Mouse (Mus musculus): ENCODE data around the gene Gpr176. TPM values are rescaled to one million over a fixed set of nuclear protein-coding genes. Genes with fewer than 3 reads are reported as not detected.

Gene Gpr176
- total and polyA plus RNA-seq, 3 experiments, result not detected

DNA sequence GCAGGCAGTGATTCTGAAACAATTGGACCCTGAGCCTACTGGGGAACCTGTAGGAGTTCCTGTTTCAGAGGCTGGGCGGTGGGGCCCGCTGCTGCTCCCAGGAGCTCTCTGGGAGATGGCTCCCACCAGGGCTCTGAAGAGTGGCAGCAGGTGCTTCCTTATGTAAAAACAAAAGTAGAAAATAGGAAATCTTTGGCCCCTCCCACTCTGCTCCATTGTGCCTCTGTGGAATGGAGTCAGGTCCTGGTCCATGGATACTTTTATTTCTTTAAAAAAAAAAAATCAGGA is 109.4 kb downstream of the Gpr176 start:
- Histone ChIP-seq H3K27ac (ENCODE audit: control insufficient read depth, low read depth, low read length) (no peak overlapping the region), H3K9me3 (replicated peaks; ENCODE audit: insufficient read depth, low read length) (no peaks in the 10 kb centered on the region), H3K36me3 (ENCODE audit: control insufficient read depth in 1 of 2, insufficient read depth in 2 of 2, low read length in 2 of 2) (no peaks in the 10 kb centered on the region), H3K79me2 (ENCODE audit: control insufficient read depth, insufficient read depth, low read length, poor library complexity) (no peaks in the 10 kb centered on the region), H3K4me3 (ENCODE audit: control insufficient read depth in 1 of 2, insufficient read depth in 1 of 2, low read depth in 2 of 2, low read length in 2 of 2) (no peak overlapping the region), H3K4me1 (ENCODE audit: control insufficient read depth in 1 of 2, insufficient read depth in 2 of 2, low read length in 2 of 2) (0 out of 4 replicates have a peak, but pooled peaks cover 0 to 5% of the 10 kb centered on the region in 2 experiments), H3K9ac (ENCODE audit: control insufficient read depth, low read depth, low read length, poor library complexity, severe bottlenecking) (no peak overlapping the region), H3K27me3 (ENCODE audit: control insufficient read depth in 1 of 2, insufficient read depth in 2 of 2, low read length in 2 of 2) (peaks cover 0 to 1% of the 10 kb centered on the region in 2 experiments; a peak in 1 of 4 replicates)
- no peak for DNase-seq (ENCODE audit: low read depth, low spot score)
- TF ChIP-seq ZC3H11A (IDR thresholded peaks at IDR 0.05; ENCODE audit: low read depth, low read length) (no peak), MAX (IDR thresholded peaks at IDR 0.05; ENCODE audit: low read length) (no peak), TAL1 (IDR thresholded peaks at IDR 0.05; ENCODE audit: low read length) (no peak), KAT2A (conservative IDR thresholded peaks at IDR 0.05; ENCODE audit: low read depth, low read length) (no peak), UBTF (IDR thresholded peaks at IDR 0.05; ENCODE audit: borderline replicate concordance, insufficient read depth, low read depth, low read length) (no peak), POLR2AphosphoS2 (IDR thresholded peaks at IDR 0.05; ENCODE audit: low read length) (no peak), HCFC1 (IDR thresholded peaks at IDR 0.05; ENCODE audit: low read depth, low read length) (no peak), E2F4 (IDR thresholded peaks at IDR 0.05; ENCODE audit: borderline replicate concordance, low read depth, low read length) (no peak), GABPA (IDR thresholded peaks at IDR 0.05; ENCODE audit: low read depth, low read length) (no peak), MYC (IDR thresholded peaks at IDR 0.05; ENCODE audit: low read depth, low read length) (no peak), ZNF384 (IDR thresholded peaks at IDR 0.05; ENCODE audit: low read depth, low read length) (no peak), ELF1 (IDR thresholded peaks at IDR 0.05; ENCODE audit: low read depth, low read length) (no peak), POLR2A (IDR thresholded peaks at IDR 0.05; ENCODE audit: control insufficient read depth in 1 of 2, insufficient read depth in 1 of 2, low read depth in 1 of 2, low read length in 2 of 2, poor library complexity in 1 of 2) (no peak), JUND (IDR thresholded peaks at IDR 0.05; ENCODE audit: low read depth, low read length) (no peak), MAFK (IDR thresholded peaks at IDR 0.05; ENCODE audit: borderline replicate concordance, low read depth, low read length) (no peak)

DNA sequence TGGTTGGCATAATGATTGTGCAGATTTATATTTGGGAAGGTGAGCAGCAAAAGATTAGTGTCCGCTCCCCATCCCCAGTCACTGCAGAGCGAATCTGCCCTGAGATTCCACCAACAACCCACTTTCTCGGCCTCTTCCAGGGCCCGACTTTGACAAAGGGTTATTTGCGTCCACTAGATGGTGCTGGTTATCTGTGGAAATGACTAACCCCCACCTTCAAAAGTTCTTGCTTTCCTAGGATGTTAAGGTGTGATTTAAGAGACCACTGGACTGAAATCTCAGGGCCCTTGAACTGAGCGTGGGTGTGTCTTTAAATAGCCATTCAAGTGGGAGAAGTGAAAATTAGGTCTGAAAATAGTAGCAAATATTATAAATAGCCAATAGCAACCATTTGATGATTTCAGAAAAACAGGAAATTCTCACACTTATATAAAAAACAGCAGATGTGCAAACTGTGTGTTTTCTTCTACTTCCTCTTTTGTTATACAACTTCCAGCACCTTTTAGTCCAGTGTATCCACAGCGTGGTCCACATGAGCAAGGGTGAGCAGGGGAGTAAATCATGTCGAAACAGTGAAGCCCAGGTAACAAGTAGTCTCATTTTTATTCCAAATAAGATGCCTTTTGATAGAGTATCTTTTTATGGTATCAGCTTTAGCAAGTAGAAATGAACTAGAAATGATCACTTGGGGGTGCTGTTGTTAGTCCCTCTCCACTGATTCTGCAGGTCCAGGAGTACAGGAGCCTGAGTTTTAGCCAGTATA is 109.9 kb downstream of the Gpr176 start:
- TF ChIP-seq NRF1 (IDR thresholded peaks at IDR 0.05; ENCODE audit: insufficient read depth, low read depth, low read length, poor library complexity, severe bottlenecking), result no peak
- TF ChIP-seq CHD1 (IDR thresholded peaks at IDR 0.05; ENCODE audit: low read depth, low read length), result no peak
- no peak for TF ChIP-seq POLR2A (IDR thresholded peaks at IDR 0.05; ENCODE audit: control insufficient read depth in 1 of 2, insufficient read depth in 1 of 2, low read depth in 1 of 2, low read length in 2 of 2, poor library complexity in 1 of 2)
- TF ChIP-seq SMC3 (IDR thresholded peaks at IDR 0.05; ENCODE audit: low read depth, low read length), result peak; percentile 48
- TF ChIP-seq POLR2AphosphoS2 (IDR thresholded peaks at IDR 0.05; ENCODE audit: low read length), result no peak
- TF ChIP-seq E2F4 (IDR thresholded peaks at IDR 0.05; ENCODE audit: borderline replicate concordance, low read depth, low read length), result no peak
- no peak for TF ChIP-seq USF1 (IDR thresholded peaks at IDR 0.05; ENCODE audit: low read depth, low read length)
- peak; percentile 77 for TF ChIP-seq RAD21 (IDR thresholded peaks at IDR 0.05; ENCODE audit: low read depth, low read length)
- TF ChIP-seq CTCF (IDR thresholded peaks at IDR 0.05 in 2 of 3, conservative IDR thresholded peaks at IDR 0.05 in 1 of 3; ENCODE audit: control insufficient read depth in 1 of 3, insufficient read depth in 1 of 3, low read depth in 2 of 3, low read length in 3 of 3, poor library complexity in 1 of 3, severe bottlenecking in 1 of 3), result peak; percentile 34 to 70 (median 48)
- no peak for TF ChIP-seq MEF2A (IDR thresholded peaks at IDR 0.05; ENCODE audit: extremely low read depth, insufficient replicate concordance, low read depth, low read length, poor library complexity, severe bottlenecking)
- no peak for TF ChIP-seq USF2 (IDR thresholded peaks at IDR 0.05; ENCODE audit: borderline replicate concordance in 1 of 2, insufficient read depth in 1 of 2, low read depth in 1 of 2, low read length in 2 of 2)
- 0 out of 2 replicates have a peak, but pooled peaks have one; percentile 14 for TF ChIP-seq MAX (IDR thresholded peaks at IDR 0.05; ENCODE audit: low read length)
- TF ChIP-seq ZC3H11A (IDR thresholded peaks at IDR 0.05; ENCODE audit: low read depth, low read length), result peak; percentile 27; the same call in 1 of the 2 replicates
- no peak for TF ChIP-seq ZNF384 (IDR thresholded peaks at IDR 0.05; ENCODE audit: low read depth, low read length)
- no peak for TF ChIP-seq UBTF (IDR thresholded peaks at IDR 0.05; ENCODE audit: borderline replicate concordance, insufficient read depth, low read depth, low read length)
- TF ChIP-seq TCF12 (IDR thresholded peaks at IDR 0.05; ENCODE audit: low read depth, low read length), result no peak
- no peak for TF ChIP-seq MAZ (IDR thresholded peaks at IDR 0.05; ENCODE audit: low read depth, low read length)
- Histone ChIP-seq H3K36me3 (ENCODE audit: control insufficient read depth in 1 of 2, insufficient read depth in 2 of 2, low read length in 2 of 2) (no peaks in the 10 kb centered on the region), H3K9ac (ENCODE audit: control insufficient read depth, low read depth, low read length, poor library complexity, severe bottlenecking) (no peak overlapping the region), H3K9me3 (replicated peaks; ENCODE audit: insufficient read depth, low read length) (no peaks in the 10 kb centered on the region), H3K27me3 (ENCODE audit: control insufficient read depth in 1 of 2, insufficient read depth in 2 of 2, low read length in 2 of 2) (peaks cover 0 to 1% of the 10 kb centered on the region in 2 experiments; a peak in 1 of 4 replicates), H3K79me2 (ENCODE audit: control insufficient read depth, insufficient read depth, low read length, poor library complexity) (no peaks in the 10 kb centered on the region), H3K4me1 (ENCODE audit: control insufficient read depth in 1 of 2, insufficient read depth in 2 of 2, low read length in 2 of 2) (0 out of 4 replicates have a peak, but pooled peaks cover 0 to 5% of the 10 kb centered on the region in 2 experiments), H3K27ac (ENCODE audit: control insufficient read depth, low read depth, low read length) (no peak overlapping the region), H3K4me3 (ENCODE audit: control insufficient read depth in 1 of 2, insufficient read depth in 1 of 2, low read depth in 2 of 2, low read length in 2 of 2) (no peak overlapping the region)
- DNase-seq (ENCODE audit: low read depth, low spot score), result peak; percentile 57
